Mouse (Mus musculus) testis, adult 2 months (tissue): ENCODE measurements around the gene Myh7b. TPM values are rescaled to one million over a fixed set of nuclear protein-coding genes. Genes with fewer than 3 reads are reported as not detected.

Experiments
- H3K27ac ChIP-seq: fragments of 200-500 bp; 2 replicates; pipeline ENCODE4 v1.5.1; 2012; ENCODE audit warnings: low read depth, low read length; ENCODE audit not compliant: control insufficient read depth, insufficient read depth
- H3K27me3 ChIP-seq: fragments of 200-500 bp; 2 replicates; pipeline ENCODE4 v1.6.1; 2012; ENCODE audit warnings: mild to moderate bottlenecking, low read length, moderate library complexity; ENCODE audit not compliant: control insufficient read depth, insufficient read depth
- H3K36me3 ChIP-seq: fragments of 200-500 bp; 2 replicates; pipeline ENCODE4 v1.6.1; 2012; ENCODE audit warnings: mild to moderate bottlenecking, low read length; ENCODE audit not compliant: control insufficient read depth, insufficient read depth
- H3K4me1 ChIP-seq: fragments of 200-500 bp; 2 replicates; pipeline ENCODE4 v1.6.1; 2012; ENCODE audit warnings: low read length; ENCODE audit not compliant: control insufficient read depth, insufficient read depth
- H3K4me3 ChIP-seq: fragments of 200-500 bp; 2 replicates; pipeline ENCODE4 v1.5.1; 2012; ENCODE audit warnings: low read depth, mild to moderate bottlenecking, low read length, moderate library complexity, mixed read lengths; ENCODE audit not compliant: control insufficient read depth
- CTCF ChIP-seq: fragments of 200-500 bp; IDR thresholded peaks from 2 replicates; pipeline ENCODE4 v1.5.1; 2012; ENCODE audit warnings: low read depth, mild to moderate bottlenecking, inconsistent platforms, low read length, moderate library complexity; ENCODE audit not compliant: control insufficient read depth, insufficient read depth, insufficient replicate concordance
- POLR2A ChIP-seq: fragments of 200-500 bp; IDR thresholded peaks from 2 replicates; pipeline ENCODE4 v1.6.1; 2012; ENCODE audit warnings: low read depth, mild to moderate bottlenecking, inconsistent platforms, low read length, moderate library complexity; ENCODE audit not compliant: control insufficient read depth
- polyA plus RNA-seq: library from polyadenylated mRNA; depleted of rRNA; stranded (reverse); fragments of >200 nt; gene quantifications from 2 replicates; pipeline ENCODE4 v1.2.3, GENCODE M21; 2012

Myh7b gene
- polyA plus RNA-seq, 1 experiment, result 0.98 TPM

DNA sequence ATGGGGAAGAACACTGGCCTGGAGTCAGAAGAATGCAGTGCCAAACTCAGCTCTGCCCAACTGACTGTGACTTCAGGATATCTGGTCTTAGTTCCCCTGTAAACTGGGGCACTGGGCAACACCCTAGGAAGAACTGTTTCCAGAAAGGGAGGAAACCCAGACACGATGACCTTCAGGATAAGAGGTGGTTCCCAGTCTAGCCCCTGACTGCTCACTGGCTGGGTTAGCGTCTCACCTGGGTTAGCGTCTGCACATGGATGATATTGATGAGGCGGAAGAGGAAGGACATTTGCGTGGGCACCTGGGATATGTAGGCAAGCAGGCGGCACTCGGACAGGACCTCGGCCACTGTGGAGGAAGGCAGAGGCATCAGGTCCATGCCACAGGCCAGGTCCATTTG, 24.9 kb downstream of the Myh7b start:
- no peak for TF ChIP-seq CTCF
- TF ChIP-seq POLR2A, result no peak
- H3K27ac ChIP-seq, result no peak overlapping the region

DNA sequence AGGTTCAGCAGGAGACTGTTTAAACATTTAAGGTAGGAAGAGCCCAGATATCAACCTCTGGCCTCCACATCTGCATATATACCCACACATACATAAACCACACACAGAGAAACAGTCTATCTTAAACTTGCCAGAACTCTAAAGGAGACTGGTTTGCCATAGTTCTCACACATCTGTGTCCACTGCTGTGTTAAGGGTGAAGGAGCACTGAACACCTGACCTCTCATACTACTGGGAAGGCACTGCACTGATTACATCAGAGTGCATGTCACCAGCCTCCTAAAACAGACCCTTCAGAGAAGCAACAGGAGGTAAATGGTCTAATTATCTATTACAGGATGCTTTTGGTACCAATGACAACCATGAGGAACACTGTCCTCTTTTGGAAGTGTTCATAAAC, 25.9 kb downstream of the Myh7b start:
- TF ChIP-seq CTCF (no peak), POLR2A (no peak)
- no peak overlapping the region for H3K4me3 ChIP-seq
- no peak overlapping the region for H3K27ac ChIP-seq
- no peaks in the 10 kb centered on the region for H3K4me1 ChIP-seq
- H3K36me3 ChIP-seq, result peaks cover 2% of the 10 kb centered on the region
- H3K27me3 ChIP-seq, result no peaks in the 10 kb centered on the region

More for the DNA sequence above, 24.9 kb downstream of the Myh7b start:
- H3K4me1 ChIP-seq, result no peaks in the 10 kb centered on the region; the same call in 1 of the 2 replicates
- peaks cover 2% of the 10 kb centered on the region for H3K36me3 ChIP-seq
- H3K27me3 ChIP-seq, result no peaks in the 10 kb centered on the region
- no peak overlapping the region for H3K4me3 ChIP-seq

DNA sequence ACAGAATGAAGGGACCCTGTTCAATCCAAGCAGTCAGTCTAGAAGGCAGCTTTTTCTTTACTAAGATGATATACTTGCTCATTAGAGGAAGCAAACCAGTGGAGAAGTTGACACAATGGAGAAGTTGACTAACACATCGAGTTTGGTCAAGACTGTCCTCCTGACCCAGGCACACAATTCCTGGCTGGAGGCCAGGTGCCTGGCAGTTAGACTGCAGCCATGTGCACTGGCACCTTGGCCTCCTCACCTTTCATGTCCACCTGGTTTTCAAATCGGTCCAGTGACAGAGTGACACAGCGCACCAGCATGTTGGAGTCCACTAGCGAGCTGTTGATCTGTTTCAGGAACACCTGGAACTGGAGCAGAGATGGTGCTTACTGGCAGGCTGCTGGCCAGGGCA, 26.4 kb downstream of the Myh7b start:
- Histone ChIP-seq H3K36me3 (peaks cover 2% of the 10 kb centered on the region), H3K4me1 (no peaks in the 10 kb centered on the region), H3K27me3 (no peaks in the 10 kb centered on the region), H3K4me3 (no peak overlapping the region), H3K27ac (no peak overlapping the region)
- TF ChIP-seq CTCF, result no peak
- TF ChIP-seq POLR2A, result no peak

DNA sequence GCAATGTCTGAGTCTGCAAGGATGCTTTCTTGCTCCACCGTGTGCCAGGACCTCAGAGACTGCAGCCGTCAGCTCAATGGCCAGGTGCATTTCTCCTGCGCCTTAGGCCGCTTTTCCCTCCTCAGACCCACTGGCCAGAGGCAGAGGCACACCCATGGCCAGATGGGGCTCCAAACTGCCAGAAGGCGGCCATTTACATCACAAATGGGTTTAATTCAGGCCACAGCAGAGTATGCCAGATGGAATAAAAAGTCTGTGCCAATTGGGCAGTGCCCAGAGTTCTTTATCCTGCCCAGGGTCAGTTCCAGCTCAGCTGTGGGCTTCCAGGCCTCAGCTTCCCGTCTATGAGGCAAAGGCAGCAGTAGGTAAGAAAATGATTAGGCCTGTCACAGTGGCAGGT, 29.6 kb downstream of the Myh7b start:
- Histone ChIP-seq H3K27me3 (no peaks in the 10 kb centered on the region), H3K4me1 (no peaks in the 10 kb centered on the region), H3K36me3 (peaks cover 4% of the 10 kb centered on the region), H3K4me3 (no peak overlapping the region), H3K27ac (no peak overlapping the region)
- TF ChIP-seq CTCF, result no peak
- TF ChIP-seq POLR2A, result no peak

DNA sequence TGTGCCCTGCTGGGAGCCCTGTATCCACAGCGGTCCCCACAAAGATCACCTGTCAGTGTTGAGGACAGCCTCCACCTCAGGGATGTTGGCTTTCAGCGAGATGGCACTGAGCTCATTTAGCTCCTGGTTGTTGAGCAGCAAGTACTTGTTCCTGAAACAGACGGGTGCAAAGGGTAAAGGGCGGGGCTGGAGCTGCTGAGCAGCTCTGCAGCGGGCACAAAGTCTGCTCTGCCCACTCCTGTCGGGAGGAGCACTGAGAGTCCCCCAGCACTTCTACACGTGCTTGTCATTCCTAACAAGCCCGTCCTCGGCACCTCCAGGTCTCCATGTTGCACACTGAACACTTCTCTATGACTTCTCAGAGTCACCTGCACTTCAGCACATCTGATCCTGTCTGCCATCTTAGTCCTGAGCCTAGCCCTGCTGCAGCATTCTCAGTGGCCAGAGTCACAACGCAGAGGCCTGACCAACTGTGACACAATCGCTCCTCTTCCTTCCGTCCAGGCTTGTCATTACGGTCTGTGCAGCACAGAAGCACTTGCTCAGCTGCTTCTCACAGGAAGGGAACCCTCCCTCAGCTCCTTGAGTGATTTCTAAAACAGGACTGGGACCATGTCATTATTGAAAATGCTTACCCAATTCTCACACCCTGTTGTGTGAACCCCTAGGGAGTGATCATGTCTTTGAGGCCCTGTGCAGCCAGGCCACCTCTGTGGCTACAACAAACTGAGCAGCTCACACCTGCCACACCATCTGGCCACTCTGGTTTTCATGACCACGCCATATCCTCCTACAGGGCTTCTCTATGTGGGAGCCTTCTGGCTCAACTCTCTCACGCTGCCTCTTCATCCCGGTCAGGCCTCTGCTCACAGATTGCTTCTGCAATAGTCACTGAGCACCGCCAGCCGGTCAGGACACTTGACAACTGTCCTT, 30.8 kb downstream of the Myh7b start:
- peaks cover 4% of the 10 kb centered on the region for H3K36me3 ChIP-seq

DNA sequence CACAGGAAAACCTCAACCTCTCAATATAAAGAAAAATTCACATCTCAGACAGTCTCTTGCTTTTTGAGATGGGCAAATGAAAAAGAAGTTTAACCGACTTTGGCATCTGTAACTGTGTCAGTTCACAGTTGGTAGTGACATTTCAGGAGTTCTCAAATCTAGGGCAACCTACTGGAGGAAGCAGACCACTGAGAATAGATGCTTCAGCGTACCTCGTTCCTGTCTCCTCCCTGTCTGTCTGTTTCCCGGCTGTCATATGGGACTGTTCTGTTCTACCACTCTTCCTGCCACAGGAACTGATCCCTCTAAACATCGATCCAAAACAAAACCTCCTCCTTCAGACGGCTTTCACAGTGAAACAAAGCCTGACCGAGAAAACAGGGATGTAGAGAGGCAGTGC, 34.7 kb downstream of the Myh7b start:
- H3K4me1 ChIP-seq, result no peaks in the 10 kb centered on the region
- no peaks in the 10 kb centered on the region for H3K27me3 ChIP-seq
- H3K36me3 ChIP-seq, result peaks cover 4% of the 10 kb centered on the region
- no peak overlapping the region for H3K4me3 ChIP-seq
- H3K27ac ChIP-seq, result no peak overlapping the region
- TF ChIP-seq POLR2A (no peak), CTCF (no peak)

More for the DNA sequence above, 30.8 kb downstream of the Myh7b start:
- no peaks in the 10 kb centered on the region for H3K4me1 ChIP-seq
- no peaks in the 10 kb centered on the region for H3K27me3 ChIP-seq
- no peak overlapping the region for H3K27ac ChIP-seq
- TF ChIP-seq CTCF (no peak), POLR2A (no peak)
- no peak overlapping the region for H3K4me3 ChIP-seq

DNA sequence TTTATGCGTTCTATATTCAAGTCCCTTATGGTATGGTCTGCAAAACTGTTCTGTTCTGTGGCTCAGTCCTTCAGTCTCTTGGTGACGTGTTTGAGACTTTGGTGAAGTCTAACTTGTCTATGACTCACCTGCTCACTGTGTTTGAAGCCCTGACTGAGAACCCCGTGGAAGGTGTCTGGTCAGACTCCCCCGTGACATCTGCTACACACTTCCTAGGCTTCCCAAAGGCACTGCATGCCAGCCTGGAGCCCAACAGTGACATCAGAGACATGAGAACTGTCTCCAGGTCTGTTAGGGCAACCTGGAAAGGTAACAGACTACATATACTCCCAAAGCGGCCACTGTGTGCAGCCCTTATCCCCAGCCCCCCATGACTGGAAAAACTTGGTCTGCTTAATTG, 41.6 kb downstream of the Myh7b start:
- Histone ChIP-seq H3K4me1 (no peaks in the 10 kb centered on the region), H3K36me3 (peaks cover 9% of the 10 kb centered on the region), H3K27ac (no peak overlapping the region), H3K4me3 (no peak overlapping the region), H3K27me3 (no peaks in the 10 kb centered on the region)
- TF ChIP-seq POLR2A (no peak), CTCF (no peak)
